Mouse (Mus musculus) liver, adult 2 months (tissue): ENCODE measurements around the gene Grin3b. TPM values are rescaled to one million over a fixed set of nuclear protein-coding genes. Genes with fewer than 3 reads are reported as not detected.

Experiments used
- DNase-seq: peaks from one replicate; pipeline ENCODE4 v3.0.0-alpha.2; 2011; ENCODE audit warnings: low read depth, low spot score; ENCODE audit errors: extremely low read depth
- H3K27ac ChIP-seq: fragments of 200-500 bp; replicated peaks from 2 replicates; pipeline ENCODE4 v1.5.1; 2012; ENCODE audit warnings: low read depth, mild to moderate bottlenecking, control low read depth, inconsistent platforms, low read length; ENCODE audit not compliant: insufficient read depth
- H3K27me3 ChIP-seq: fragments of 200-500 bp; 2 replicates; pipeline ENCODE4 v1.6.1; 2012; ENCODE audit warnings: mild to moderate bottlenecking, moderate library complexity, low read length, inconsistent platforms; ENCODE audit not compliant: control insufficient read depth, insufficient read depth
- H3K36me3 ChIP-seq: fragments of 200-500 bp; 2 replicates; pipeline ENCODE4 v1.6.1; 2012; ENCODE audit warnings: low read length, inconsistent platforms; ENCODE audit not compliant: control insufficient read depth, insufficient read depth
- H3K4me1 ChIP-seq: fragments of 200-500 bp; 2 replicates; pipeline ENCODE4 v1.6.1; 2011; ENCODE audit warnings: low read length; ENCODE audit not compliant: control insufficient read depth, insufficient read depth
- H3K4me3 ChIP-seq: fragments of 200-500 bp; 2 replicates; pipeline ENCODE4 v1.5.1; 2011; ENCODE audit warnings: low read depth, mild to moderate bottlenecking, control low read depth, low read length, moderate library complexity; ENCODE audit not compliant: insufficient read depth
- H3K79me2 ChIP-seq: fragments of 200-500 bp; 2 replicates; pipeline ENCODE4 v1.6.1; 2012; ENCODE audit warnings: inconsistent platforms, mild to moderate bottlenecking, low read length, moderate library complexity; ENCODE audit not compliant: control insufficient read depth, insufficient read depth
- H3K9ac ChIP-seq: fragments of 200-500 bp; 2 replicates; pipeline ENCODE4 v1.6.1; 2012; ENCODE audit warnings: low read depth, mild to moderate bottlenecking, control low read depth, inconsistent platforms, low read length
- CTCF ChIP-seq: fragments of 200-500 bp; IDR thresholded peaks from 2 replicates; pipeline ENCODE4 v1.5.1; 2011; ENCODE audit warnings: low read depth, low read length, control low read depth
- POLR2A ChIP-seq: fragments of 200-500 bp; IDR thresholded peaks from 2 replicates; pipeline ENCODE4 v1.6.1; 2011; ENCODE audit warnings: low read length, control low read depth; ENCODE audit not compliant: insufficient read depth; ENCODE audit errors: extremely low read depth
- WGBS: fragments of 180-500 bp; shearing (Covaris S2); methylation state at CpG from one replicate; pipeline ENCODE4 v1.1.7; 2018; 5-methylcytosine and 5-hydroxymethylcytosine counted together
- polyA plus RNA-seq: library from polyadenylated mRNA; depleted of rRNA; stranded (reverse); fragments of >200 nt; gene quantifications from 2 replicates; pipeline ENCODE4 v1.2.3, GENCODE M21; 2012
- total RNA-seq: library from RNA; depleted of rRNA; stranded (reverse); fragments of >200 nt; gene quantifications from 2 replicates; pipeline ENCODE4 v1.2.3, GENCODE M21; 2014

Gene Grin3b
- total and polyA plus RNA-seq, 2 experiments, result 0.18 to 0.45 TPM

- H3K4me1 ChIP-seq, result peaks cover 21% of the 10 kb centered on the region
- H3K27ac ChIP-seq, result peak overlapping the region; percentile 88
- peak overlapping the region; percentile 90 for H3K4me3 ChIP-seq
- H3K9ac ChIP-seq, result peak overlapping the region; percentile 85
- peaks cover 24% of the 10 kb centered on the region; the same call in 1 of the 2 replicates for H3K79me2 ChIP-seq
- peaks cover 3% of the 10 kb centered on the region; the same call in 1 of the 2 replicates for H3K36me3 ChIP-seq
- peak; percentile 82 for DNase-seq
- TF ChIP-seq CTCF (no peak), POLR2A (0 out of 2 replicates have a peak, but pooled peaks have one; percentile 35)
- WGBS, result 0% methylated on average over 18 of the region's 21 CpGs
- no peaks in the 10 kb centered on the region for H3K27me3 ChIP-seq
Observed at GRCm38 (mm10) chr10:79983670-79984069, 13.2 kb downstream of the Grin3b start.

- WGBS, result under 1% methylated on average over 47 of the region's 49 CpGs
- DNase-seq, result peak; percentile 78
- TF ChIP-seq POLR2A, result no peak
- TF ChIP-seq CTCF, result peak; percentile 15; the same call in 1 of the 2 replicates
- Histone ChIP-seq H3K4me1 (peaks cover 21% of the 10 kb centered on the region), H3K4me3 (peak within 1 kb of the TSS; percentile 90), H3K27me3 (0 out of 2 replicates have a peak, but pooled peaks cover 2% of the 10 kb centered on the region), H3K27ac (peak within 1 kb of the TSS; percentile 88), H3K9ac (peak within 1 kb of the TSS; percentile 85), H3K36me3 (no peaks in the 10 kb centered on the region; the same call in 1 of the 2 replicates), H3K79me2 (peaks cover 24% of the 10 kb centered on the region; the same call in 1 of the 2 replicates)
Observed at GRCm38 (mm10) chr10:79984195-79984816, 13.8 kb downstream of the Grin3b start, which contains the start of gene Tmem259. Gene Tmem259 (minus strand): TSS chr10:79984330.

- peak; percentile 98 for DNase-seq
- Histone ChIP-seq H3K36me3 (no peaks in the 10 kb centered on the region), H3K4me3 (peak overlapping the region; percentile 90), H3K27ac (peak overlapping the region; percentile 85), H3K79me2 (peaks cover 24% of the 10 kb centered on the region; the same call in 1 of the 2 replicates), H3K4me1 (peaks cover 21% of the 10 kb centered on the region), H3K27me3 (0 out of 2 replicates have a peak, but pooled peaks cover 2% of the 10 kb centered on the region), H3K9ac (peak overlapping the region; percentile 55)
- WGBS, result under 1% methylated on average over 22 of the region's 22 CpGs
- TF ChIP-seq CTCF (no peak), POLR2A (no peak)
Observed at GRCm38 (mm10) chr10:79984871-79985270, 14.4 kb downstream of the Grin3b start.

- WGBS, result 5% methylated on average over 35 of the region's 35 CpGs
- Histone ChIP-seq H3K79me2 (peaks cover 24% of the 10 kb centered on the region; the same call in 1 of the 2 replicates), H3K27ac (peak overlapping the region; percentile 72), H3K27me3 (0 out of 2 replicates have a peak, but pooled peaks cover 2% of the 10 kb centered on the region), H3K4me3 (peak overlapping the region; percentile 45), H3K4me1 (peaks cover 21% of the 10 kb centered on the region), H3K9ac (peak overlapping the region; percentile 63), H3K36me3 (no peaks in the 10 kb centered on the region)
- TF ChIP-seq POLR2A, result no peak
- no peak for TF ChIP-seq CTCF
- DNase-seq, result peak; percentile 75
Observed at GRCm38 (mm10) chr10:79985334-79986231, 15.1 kb downstream of the Grin3b start.

- Histone ChIP-seq H3K27me3 (0 out of 2 replicates have a peak, but pooled peaks cover 2% of the 10 kb centered on the region), H3K79me2 (peaks cover 19% of the 10 kb centered on the region; the same call in 1 of the 2 replicates), H3K9ac (no peak overlapping the region), H3K27ac (peak overlapping the region; percentile 72), H3K4me3 (no peak overlapping the region), H3K4me1 (peaks cover 21% of the 10 kb centered on the region), H3K36me3 (no peaks in the 10 kb centered on the region)
- WGBS, result 25% methylated on average over 6 of the region's 6 CpGs
- DNase-seq, result no peak
- TF ChIP-seq POLR2A, result no peak
- TF ChIP-seq CTCF, result no peak
Observed at GRCm38 (mm10) chr10:79986232-79986878, 15.8 kb downstream of the Grin3b start.
